Mouse (Mus musculus) spleen, adult 12 weeks (tissue): ENCODE measurements around the gene Ltbp4.

Experiments
- DNase-seq: peaks from one replicate; pipeline ENCODE4 v3.0.0; 2022; ENCODE audit warnings: low spot score

Ltbp4 gene

GRCm38 (mm10) chr7:27337175-27337853 lies at the start of gene Ltbp4:
Gene Ltbp4 (minus strand): TSS chr7:27337692.
- no peak for DNase-seq

- peak; percentile 47 for DNase-seq
Observed at GRCm38 (mm10) chr7:27384731-27385130, 47.2 kb upstream of the Ltbp4 start.

- no peak for DNase-seq
Observed at GRCm38 (mm10) chr7:27384134-27384533, 46.6 kb upstream of the Ltbp4 start.

GRCm38 (mm10) chr7:27383233-27383632 lies 45.7 kb upstream of the Ltbp4 start:
- DNase-seq, result no peak

GRCm38 (mm10) chr7:27381560-27381959 lies 44.1 kb upstream of the Ltbp4 start:
- no peak for DNase-seq

GRCm38 (mm10) chr7:27381009-27381408 lies 43.5 kb upstream of the Ltbp4 start:
- DNase-seq, result no peak

GRCm38 (mm10) chr7:27379836-27380235 lies 42.3 kb upstream of the Ltbp4 start:
- DNase-seq, result no peak

GRCm38 (mm10) chr7:27378431-27378830 lies 40.9 kb upstream of the Ltbp4 start:
- no peak for DNase-seq

- no peak for DNase-seq
Observed at GRCm38 (mm10) chr7:27375274-27375673, 37.8 kb upstream of the Ltbp4 start.

GRCm38 (mm10) chr7:27371715-27372462 lies 34.4 kb upstream of the Ltbp4 start:
- DNase-seq, result no peak

- DNase-seq, result no peak
Observed at GRCm38 (mm10) chr7:27369111-27369510, 31.6 kb upstream of the Ltbp4 start.

GRCm38 (mm10) chr7:27367976-27368375 lies 30.5 kb upstream of the Ltbp4 start:
- DNase-seq, result no peak

- DNase-seq, result no peak
Observed at GRCm38 (mm10) chr7:27366082-27366844, 28.8 kb upstream of the Ltbp4 start.

GRCm38 (mm10) chr7:27364379-27364778 lies 26.9 kb upstream of the Ltbp4 start:
- no peak for DNase-seq

GRCm38 (mm10) chr7:27361283-27361946 lies 23.9 kb upstream of the Ltbp4 start:
- DNase-seq, result peak; percentile 92

- DNase-seq, result no peak
Observed at GRCm38 (mm10) chr7:27360749-27361148, 23.3 kb upstream of the Ltbp4 start.

GRCm38 (mm10) chr7:27359706-27360358 lies 22.3 kb upstream of the Ltbp4 start:
- DNase-seq, result no peak

GRCm38 (mm10) chr7:27359162-27359561 lies 21.7 kb upstream of the Ltbp4 start:
- DNase-seq, result no peak

- no peak for DNase-seq
Observed at GRCm38 (mm10) chr7:27357595-27357978, 20.1 kb upstream of the Ltbp4 start.

GRCm38 (mm10) chr7:27356861-27357594 lies 19.5 kb upstream of the Ltbp4 start, which contains the start of gene Gm20479:
Gene Gm20479 (minus strand): TSS chr7:27357419.
- DNase-seq, result no peak

- peak; percentile 37 for DNase-seq
Observed at GRCm38 (mm10) chr7:27356248-27356647, 18.8 kb upstream of the Ltbp4 start.
